In genomic region chr19:37703902-37704509, GRCm38 (mm10) we compare ENCODE assay signal across 9 mouse cellular contexts. TPM values are rescaled to one million over a fixed set of nuclear protein-coding genes. Genes with fewer than 3 reads are reported as not detected.
DNase-seq lines count a peak whose midpoint lies in the region; ATAC-seq and TF ChIP-seq lines count a peak whose summit lies in the region.
"Had no signal": no experiment of that assay in that cellular context is flagged by ENCODE, and none has a peak within 500 bp of the region (broad histone marks: within the 10 kb centered on the region; RNA-seq: fewer than 3 reads in every experiment).

No protein-coding gene starts in this region.

- H3K4me3 ChIP-seq in bone marrow, adult 2 months (replicated peaks; ENCODE audit: control insufficient read depth, low read depth, low read length) = no peak overlapping the region
- no peak overlapping the region for H3K4me3 ChIP-seq in forebrain, embryonic 14.5 days (ENCODE audit: low read depth, low read length)
- no peak overlapping the region for H3K4me3 ChIP-seq in hindbrain, embryonic 16.5 days (ENCODE audit: low read length)
- H3K4me3 ChIP-seq in left cerebral cortex, adult 2 months = no peak overlapping the region
- H3K4me3 ChIP-seq in midbrain, embryonic 10.5 days = no peak overlapping the region

- H3K36me3 ChIP-seq in forebrain, embryonic 14.5 days (ENCODE audit: control insufficient read depth, insufficient read depth, low read length) = no peaks in the 10 kb centered on the region
- no peaks in the 10 kb centered on the region for H3K36me3 ChIP-seq in hindbrain, embryonic 16.5 days (ENCODE audit: control insufficient read depth, insufficient read depth, low read length)
- H3K36me3 ChIP-seq in midbrain, embryonic 10.5 days = no peaks in the 10 kb centered on the region

- no peaks in the 10 kb centered on the region for H3K9me3 ChIP-seq in forebrain, embryonic 14.5 days (replicated peaks; ENCODE audit: control insufficient read depth, low read length)
- no peaks in the 10 kb centered on the region for H3K9me3 ChIP-seq in hindbrain, embryonic 16.5 days (ENCODE audit: control insufficient read depth, low read length)
- no peaks in the 10 kb centered on the region for H3K9me3 ChIP-seq in midbrain, embryonic 10.5 days (replicated peaks)

- peak; percentile 82 for TF ChIP-seq CTCF in bone marrow, adult 2 months (IDR thresholded peaks at IDR 0.05; ENCODE audit: control insufficient read depth, insufficient read depth, low read length)
- peak; percentile 96 for TF ChIP-seq CTCF in left cerebral cortex, adult 2 months (IDR thresholded peaks at IDR 0.05)

- TF ChIP-seq POLR2A in bone marrow, adult 2 months (IDR thresholded peaks at IDR 0.05; ENCODE audit: borderline replicate concordance, control insufficient read depth, low read depth, low read length) = no peak

- H3K27ac ChIP-seq in bone marrow, adult 2 months (ENCODE audit: control insufficient read depth, insufficient read depth, low read depth, low read length, poor library complexity) = no peak overlapping the region
- H3K27ac ChIP-seq in forebrain, embryonic 14.5 days (ENCODE audit: low read depth, low read length) = no peak overlapping the region
- H3K27ac ChIP-seq in hindbrain, embryonic 16.5 days (ENCODE audit: low read depth, low read length) = no peak overlapping the region
- no peak overlapping the region for H3K27ac ChIP-seq in left cerebral cortex, adult 2 months
- no peak overlapping the region for H3K27ac ChIP-seq in midbrain, embryonic 10.5 days (replicated peaks)

- peaks cover 49% of the 10 kb centered on the region for H3K27me3 ChIP-seq in forebrain, embryonic 14.5 days (replicated peaks; ENCODE audit: control insufficient read depth, insufficient read depth, low read length)
- peaks cover 37% of the 10 kb centered on the region for H3K27me3 ChIP-seq in hindbrain, embryonic 16.5 days (replicated peaks; ENCODE audit: control insufficient read depth, insufficient read depth, low read length)
- H3K27me3 ChIP-seq in midbrain, embryonic 10.5 days (ENCODE audit: low read depth, poor library complexity, severe bottlenecking) = peaks cover 86% of the 10 kb centered on the region

- H3K9ac ChIP-seq in forebrain, embryonic 14.5 days (ENCODE audit: low read length) = no peak overlapping the region
- no peak overlapping the region for H3K9ac ChIP-seq in hindbrain, embryonic 16.5 days (ENCODE audit: low read depth, low read length)

- 2% methylated on average over 3 of the region's 3 CpGs for WGBS in bone marrow, adult 2 months
- WGBS in forebrain, embryonic 14.5 days = 15% methylated on average over 3 of the region's 3 CpGs
- 7% methylated on average over 3 of the region's 3 CpGs for WGBS in hindbrain, embryonic 16.5 days
- 19% methylated on average over 3 of the region's 3 CpGs for WGBS in midbrain, embryonic 10.5 days

- peaks cover 4% of the 10 kb centered on the region; the same call in 1 of the 2 replicates for H3K4me1 ChIP-seq in bone marrow, adult 2 months (ENCODE audit: control insufficient read depth, insufficient read depth, low read length)
- H3K4me1 ChIP-seq in forebrain, embryonic 14.5 days (ENCODE audit: control insufficient read depth, insufficient read depth, low read length) = no peaks in the 10 kb centered on the region
- H3K4me1 ChIP-seq in hindbrain, embryonic 16.5 days (ENCODE audit: control insufficient read depth, insufficient read depth, low read depth, low read length) = peaks cover 1% of the 10 kb centered on the region; the same call in 1 of the 2 replicates
- H3K4me1 ChIP-seq in midbrain, embryonic 10.5 days = peaks cover 4% of the 10 kb centered on the region

- ATAC-seq in forebrain, embryonic 14.5 days = peak; percentile 44; the same call in 1 of the 2 replicates
- ATAC-seq in hindbrain, embryonic 16.5 days = peak; percentile 52
- no peak for ATAC-seq in inflammation-experienced regulatory T-cells, adult 6 months

- intact Hi-C loops in left cerebral cortex, adult 2 months (cut with DNase I) = loop anchor here (1.0 to 10.0 kb wide), 3 partner anchors 183 to 351 kb away; partner anchors contain the start of gene Cep55

- H3K4me2 ChIP-seq in forebrain, embryonic 14.5 days (ENCODE audit: low read length) = no peak overlapping the region
- no peak overlapping the region for H3K4me2 ChIP-seq in hindbrain, embryonic 16.5 days (ENCODE audit: low read length)

- peak; percentile 37 for DNase-seq in MN1 (ENCODE audit: low spot score)
- peak; percentile 58 for DNase-seq in forebrain, embryonic 14.5 days (ENCODE audit: low spot score)
- peak; percentile 66 to 75 for DNase-seq in left cerebral cortex, adult 2 months (ENCODE audit: extremely low spot score in 1 of 2, low spot score in 2 of 2)
- peak; percentile 73 for DNase-seq in midbrain, embryonic 10.5 days (ENCODE audit: low spot score)
- DNase-seq in spleen, adult 12 weeks (ENCODE audit: low spot score) = peak; percentile 47

RNA-seq across cellular contexts. Expression of gene Cyp26a1, which starts 6.4 kb away (rescaled TPM):
- 1.1 and 2.6 TPM in 2 replicates for polyA plus RNA-seq in bone marrow, adult 2 months (2011; ENCODE audit: insufficient read depth, insufficient read length, low replicate concordance, missing spikeins)
- polyA plus RNA-seq in forebrain, embryonic 14.5 days (2014; fragmentation: Nextera tagmentation; extraction: Ambion mirVana) = 0.12 TPM in 1 of 2 replicates, not detected in the other
- polyA plus RNA-seq in hindbrain, embryonic 16.5 days (2015; fragmentation: Nextera tagmentation; extraction: Ambion mirVana) = 0.09 and 0.20 TPM in 2 replicates
- total RNA-seq in left cerebral cortex, adult 2 months (2021) = under 1 TPM; 0.26 to 0.38 TPM
- 1.8 and 3.2 TPM in 2 replicates for polyA plus RNA-seq in midbrain, embryonic 10.5 days (2016; fragmentation: Nextera tagmentation; extraction: Ambion mirVana)
- not detected for polyA plus RNA-seq in inflammation-experienced regulatory T-cells, adult 6 months (2017; shearing (Covaris generic))

RNA-seq across cellular contexts. Expression of gene Cyp26c1, which starts 18.6 kb away (rescaled TPM):
- polyA plus RNA-seq in bone marrow, adult 2 months (2011; ENCODE audit: insufficient read depth, insufficient read length, low replicate concordance, missing spikeins) = not detected in 2 replicates
- not detected in 2 replicates for polyA plus RNA-seq in forebrain, embryonic 14.5 days (2014; fragmentation: Nextera tagmentation; extraction: Ambion mirVana)
- polyA plus RNA-seq in hindbrain, embryonic 16.5 days (2015; fragmentation: Nextera tagmentation; extraction: Ambion mirVana) = not detected in 2 replicates
- under 1 TPM in 1 of 2 experiments, not detected in 1; 0.38 TPM for total RNA-seq in left cerebral cortex, adult 2 months (2021)
- polyA plus RNA-seq in midbrain, embryonic 10.5 days (2016; fragmentation: Nextera tagmentation; extraction: Ambion mirVana) = 0.89 TPM in 1 of 2 replicates, not detected in the other
- polyA plus RNA-seq in inflammation-experienced regulatory T-cells, adult 6 months (2017; shearing (Covaris generic)) = not detected
- total RNA-seq: left cerebral cortex, adult 8-10 months had no signal
